20 mouse cellular contexts compared by ENCODE assay signal in the genomic region with DNA sequence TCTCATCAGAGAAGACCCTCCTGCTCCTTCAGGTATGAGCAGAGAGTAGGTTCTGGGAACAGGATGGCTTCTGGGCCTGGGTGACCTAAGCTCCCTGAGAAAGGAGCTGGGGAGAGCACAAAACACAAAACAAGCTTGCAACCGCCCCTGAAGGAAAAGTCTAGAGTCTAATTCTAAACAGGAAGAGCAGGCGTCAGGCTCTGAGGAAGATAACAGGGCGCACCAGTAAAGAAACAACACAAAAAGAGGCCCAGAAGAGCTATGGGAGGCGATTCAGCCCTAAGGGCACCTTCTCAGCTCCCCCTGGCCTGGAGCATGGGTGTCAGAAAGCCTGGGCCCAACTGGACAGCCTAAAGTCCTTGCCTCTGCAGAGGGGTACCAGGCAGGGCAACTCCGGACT. TPM values are rescaled to one million over a fixed set of nuclear protein-coding genes. Genes with fewer than 3 reads are reported as not detected.
DNase-seq lines count a peak whose midpoint lies in the region; ATAC-seq lines count a peak whose summit lies in the region.
"Had no signal": no experiment of that assay in that cellular context is flagged by ENCODE, and none has a peak within 500 bp of the region (broad histone marks: within the 10 kb centered on the region; RNA-seq: fewer than 3 reads in every experiment).

No protein-coding gene starts in this region.

- H3K4me3 ChIP-seq in heart, embryonic 14.5 days (ENCODE audit: control insufficient read depth in 1 of 2, insufficient read depth in 1 of 2, low read depth in 1 of 2, low read length in 2 of 2) = no peak overlapping the region
- H3K4me3 ChIP-seq in megakaryocyte, embryonic 14.5 days (replicated peaks) = peak overlapping the region; percentile 72
- no peak overlapping the region for H3K4me3 ChIP-seq in liver, embryonic 13.5 days (replicated peaks)
- H3K4me3 ChIP-seq: forebrain, embryonic 12.5 days had no signal

- no peak for ATAC-seq in heart, embryonic 14.5 days (ENCODE audit: insufficient number of reproducible peaks, insufficient read depth, low FRiP score, low read depth)
- no peak for ATAC-seq in megakaryocyte, adult 5-6 weeks (ENCODE audit: poor library complexity, severe bottlenecking)
- ATAC-seq in liver, embryonic 13.5 days (ENCODE audit: low read depth) = no peak
- ATAC-seq: hindbrain, embryonic 16.5 days had no signal

- H3K4me2 ChIP-seq in heart, embryonic 14.5 days (ENCODE audit: low read length) = no peak overlapping the region
- H3K4me2 ChIP-seq in liver, embryonic 13.5 days = no peak overlapping the region
- H3K4me2 ChIP-seq: forebrain, embryonic 12.5 days had no signal

- H3K9me3 ChIP-seq in heart, embryonic 14.5 days (ENCODE audit: control insufficient read depth, low read length) = no peaks in the 10 kb centered on the region
- no peaks in the 10 kb centered on the region for H3K9me3 ChIP-seq in megakaryocyte, embryonic 14.5 days
- H3K9me3 ChIP-seq in liver, embryonic 13.5 days (replicated peaks) = no peaks in the 10 kb centered on the region
- H3K9me3 ChIP-seq: forebrain, embryonic 12.5 days had no signal

- no peak for DNase-seq in heart, adult 18-20 months
- no peak for DNase-seq in liver, embryonic 13.5 days
- peak; percentile 36 for DNase-seq in lung, postnatal 25 days (ENCODE audit: low spot score)
- DNase-seq in Muller cell, postnatal 12 days (ENCODE audit: inconsistent ontology term) = no peak
- DNase-seq in cerebellum, postnatal 14 days = no peak
- DNase-seq: adrenal gland, adult 8-10 months; cerebellum, adult 18-20 months; kidney, adult 9 months; layer of hippocampus, postnatal 36 days; right cerebral cortex, postnatal 4 days; thymus, adult 18-20 months had no signal

- H3K4me1 ChIP-seq in heart, embryonic 14.5 days (ENCODE audit: control insufficient read depth in 2 of 2, insufficient read depth in 2 of 2, low read length in 2 of 2) = peaks cover 32 to 45% of the 10 kb centered on the region in 2 experiments
- H3K4me1 ChIP-seq in megakaryocyte, embryonic 14.5 days = peaks cover 91% of the 10 kb centered on the region
- peaks cover 90% of the 10 kb centered on the region for H3K4me1 ChIP-seq in liver, embryonic 13.5 days (replicated peaks)

- H3K27ac ChIP-seq in heart, embryonic 14.5 days (replicated peaks in 1 of 2; ENCODE audit: control insufficient read depth in 1 of 2, insufficient read depth in 1 of 2, low read depth in 2 of 2, low read length in 2 of 2) = peak overlapping the region in 1 of 2 experiments; percentile 37; a peak in 3 of 4 replicates
- H3K27ac ChIP-seq in liver, embryonic 13.5 days = peak overlapping the region; percentile 89
- H3K27ac ChIP-seq: forebrain, embryonic 12.5 days had no signal

- 0 out of 2 replicates have a peak overlapping the region, but pooled peaks have one; percentile 16 for H3K9ac ChIP-seq in heart, embryonic 14.5 days (ENCODE audit: low read length)
- H3K9ac ChIP-seq in liver, embryonic 13.5 days = peak overlapping the region; percentile 65
- H3K9ac ChIP-seq: forebrain, embryonic 12.5 days had no signal

- H3K27me3 ChIP-seq in heart, embryonic 14.5 days (ENCODE audit: control insufficient read depth, insufficient read depth, low read length) = no peaks in the 10 kb centered on the region
- peaks cover 2% of the 10 kb centered on the region for H3K27me3 ChIP-seq in megakaryocyte, embryonic 14.5 days (replicated peaks)
- no peaks in the 10 kb centered on the region for H3K27me3 ChIP-seq in liver, embryonic 13.5 days

- no peaks in the 10 kb centered on the region for H3K36me3 ChIP-seq in heart, embryonic 14.5 days (ENCODE audit: control insufficient read depth, insufficient read depth, low read length)
- H3K36me3 ChIP-seq in megakaryocyte, embryonic 14.5 days (replicated peaks; ENCODE audit: low read length) = no peaks in the 10 kb centered on the region
- no peaks in the 10 kb centered on the region for H3K36me3 ChIP-seq in liver, embryonic 13.5 days
- H3K36me3 ChIP-seq: forebrain, embryonic 12.5 days had no signal

- WGBS in heart, embryonic 14.5 days = 56% methylated on average over 5 of the region's 5 CpGs
- WGBS in liver, embryonic 13.5 days (ENCODE audit: insufficient replicate concordance) = 18% methylated on average over 5 of the region's 5 CpGs

RNA-seq across cellular contexts. Expression of a gene that starts 47.3 kb away (rescaled TPM):
- 18.7 and 30.8 TPM in 2 replicates for polyA plus RNA-seq in heart, embryonic 14.5 days (2014; fragmentation: Nextera tagmentation; extraction: Ambion mirVana)
- total RNA-seq in heart, adult 18-20 months (2021) = 10 to 100 TPM in 1 of 2 experiments, 1 to 10 TPM in 1; 9.0 to 11.3 TPM
- polyA plus RNA-seq in megakaryocyte, embryonic 14.5 days (2012; ENCODE audit: insufficient read depth, low replicate concordance) = 19.3 and 52.2 TPM in 2 replicates
- 0.52 and 0.96 TPM in 2 replicates for total RNA-seq in megakaryocyte, adult 5-6 weeks (2015)
- total RNA-seq in megakaryocyte, adult 5-6 weeks (2017) = 1.3 and 1.7 TPM in 2 replicates
- polyA plus RNA-seq in liver, embryonic 13.5 days (2015; fragmentation: Nextera tagmentation; extraction: Ambion mirVana) = 2.5 and 2.8 TPM in 2 replicates

RNA-seq across cellular contexts. Expression of a gene that starts 47.8 kb away (rescaled TPM):
- not detected in 2 replicates for polyA plus RNA-seq in heart, embryonic 14.5 days (2014; fragmentation: Nextera tagmentation; extraction: Ambion mirVana)
- total RNA-seq in heart, adult 18-20 months (2021) = not detected
- polyA plus RNA-seq in megakaryocyte, embryonic 14.5 days (2012; ENCODE audit: insufficient read depth, low replicate concordance) = not detected in 2 replicates
- not detected in 2 replicates for total RNA-seq in megakaryocyte, adult 5-6 weeks (2015)
- not detected in 2 replicates for total RNA-seq in megakaryocyte, adult 5-6 weeks (2017)
- polyA plus RNA-seq in liver, embryonic 13.5 days (2015; fragmentation: Nextera tagmentation; extraction: Ambion mirVana) = not detected in 2 replicates
- total RNA-seq: layer of hippocampus, postnatal 36 days; left cerebral cortex, postnatal 36 days; megakaryocyte progenitor cell, adult 5-6 weeks had no signal
- polyA plus RNA-seq: embryonic facial prominence, embryonic 14.5 days; hindbrain, embryonic 16.5 days; neural tube, embryonic 14.5 days had no signal
